Mouse (Mus musculus): ENCODE measurements around the gene Gm45208. TPM values are rescaled to one million over a fixed set of nuclear protein-coding genes. Genes with fewer than 3 reads are reported as not detected.

Gene Gm45208
- total RNA-seq, 2 experiments from 2014 or later: not detected

GRCm38 (mm10) chrX:7775501-7776205 lies 53.6 kb downstream of the Gm45208 start:
- no peak for DNase-seq

DNA sequence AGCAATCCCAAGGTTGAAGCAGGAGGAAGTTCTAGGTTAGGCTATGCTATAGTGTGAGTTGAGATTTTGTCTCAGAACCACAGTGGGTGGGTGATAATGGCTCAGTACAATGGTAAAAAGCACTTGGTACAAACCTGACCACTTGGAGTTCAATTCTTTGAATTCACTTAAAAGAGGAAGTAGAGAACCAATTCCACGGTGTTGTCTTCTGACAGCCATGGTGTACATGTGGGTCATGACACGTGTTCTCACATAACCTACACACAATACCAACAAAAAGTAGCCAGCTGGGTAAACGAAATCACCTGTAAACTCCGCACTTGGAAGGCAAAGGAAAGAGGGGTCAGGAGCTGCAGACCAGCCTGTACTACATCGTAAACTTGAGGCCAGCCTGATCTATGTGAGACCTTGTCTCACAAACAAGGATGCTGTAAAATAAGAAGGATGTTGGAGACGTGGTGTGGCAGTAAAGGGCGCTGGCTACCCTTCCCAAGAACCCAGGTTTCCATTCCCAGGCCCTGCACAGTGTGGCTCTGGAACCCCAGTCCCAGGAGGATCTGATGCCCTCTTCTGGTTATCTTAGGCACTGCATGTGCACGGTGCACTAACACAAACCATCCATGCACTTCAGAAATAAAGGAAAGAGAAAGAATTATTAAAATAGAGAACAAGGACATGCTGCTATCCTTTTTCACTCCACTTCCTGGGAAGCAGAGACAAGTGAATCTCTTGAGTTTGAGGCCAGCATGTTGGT lies 54.5 kb downstream of the Gm45208 start:
- DNase-seq: peak; percentile 68

GRCm38 (mm10) chrX:7778450-7779244 lies 56.6 kb downstream of the Gm45208 start:
- DNase-seq: no peak

- no peak for DNase-seq
Measured at GRCm38 (mm10) chrX:7779294-7779693, 57.2 kb downstream of the Gm45208 start.

Other genes starting within 250 kb of the Gm45208 start
- gene Foxp3, start 148.6 kb upstream of the Gm45208 start, total RNA-seq (2021): not detected
- gene Ppp1r3f, start 148.0 kb upstream of the Gm45208 start, total RNA-seq (2021): 1 to 10 TPM; 2.7 to 2.8 TPM
- gene Ccdc22, start 116.7 kb upstream of the Gm45208 start, total RNA-seq (2021): 10 to 100 TPM; 12.1 to 12.7 TPM
- not detected for gene Cacna1f, start 115.2 kb upstream of the Gm45208 start, total RNA-seq (2021)
- under 1 TPM; 0.45 to 0.79 TPM for gene Syp, start 83.8 kb upstream of the Gm45208 start, total RNA-seq (2021)
- gene Prickle3, start 65.0 kb upstream of the Gm45208 start, total RNA-seq (2021): 10 to 100 TPM; 11.9 to 12.0 TPM
- gene Plp2, start 50.9 kb upstream of the Gm45208 start, total RNA-seq (2021): 100 to 1,000 TPM; 101 to 115 TPM
- 1 to 10 TPM; 2.3 to 2.7 TPM for gene Magix, start 41.0 kb upstream of the Gm45208 start, total RNA-seq (2021)
- 10 to 100 TPM; 26.1 to 26.4 TPM for gene Gpkow, start 25.1 kb upstream of the Gm45208 start, total RNA-seq (2021)
- gene Wdr45, start 7.9 kb upstream of the Gm45208 start, total RNA-seq (2021): 10 to 100 TPM; 23.6 to 23.9 TPM
- 10 to 100 TPM; 10.3 to 11.0 TPM for gene Praf2, start 6.2 kb downstream of the Gm45208 start, total RNA-seq (2021)
- 1 to 10 TPM; 1.2 to 3.0 TPM for gene Ccdc120, start 28.7 kb downstream of the Gm45208 start, total RNA-seq (2021)
- gene Tfe3, start 40.3 kb downstream of the Gm45208 start, total RNA-seq (2021): 10 to 100 TPM; 16.2 to 16.5 TPM
- gene Gripap1, start 67.5 kb downstream of the Gm45208 start, total RNA-seq (2021): 10 to 100 TPM; 23.7 to 28.4 TPM
- gene Kcnd1, start 100.0 kb downstream of the Gm45208 start, total RNA-seq (2021): under 1 TPM; 0.48 to 0.59 TPM
- 10 to 100 TPM; 34.8 to 39.3 TPM for gene Otud5, start 119.1 kb downstream of the Gm45208 start, total RNA-seq (2021)
- gene Pim2, start 156.0 kb downstream of the Gm45208 start, total RNA-seq (2021): 1 to 10 TPM; 3.3 to 5.0 TPM
- 10 to 100 TPM; 15.5 to 17.7 TPM for gene Slc35a2, start 161.8 kb downstream of the Gm45208 start, total RNA-seq (2021)
- gene Pqbp1, start 177.0 kb downstream of the Gm45208 start, total RNA-seq (2021): 10 to 100 TPM; 35.0 to 37.7 TPM
- gene Timm17b, start 177.1 kb downstream of the Gm45208 start, total RNA-seq (2021): 10 to 100 TPM; 57.3 to 61.3 TPM
- not detected for gene Gm10491, start 185.6 kb downstream of the Gm45208 start, total RNA-seq (2021)
- not detected for gene Gm10490, start 187.3 kb downstream of the Gm45208 start, total RNA-seq (2021)
- gene Pcsk1n, start 197.6 kb downstream of the Gm45208 start, total RNA-seq (2021): not detected
- not detected for gene Eras, start 206.4 kb downstream of the Gm45208 start, total RNA-seq (2021)
- gene Hdac6, start 225.6 kb downstream of the Gm45208 start, total RNA-seq (2021): 10 to 100 TPM; 30.3 to 32.8 TPM

Data from heart, postnatal 4 days (tissue).